Mouse (Mus musculus): ENCODE results near the gene 2310030G06Rik. TPM values are rescaled to one million over a fixed set of nuclear protein-coding genes. Genes with fewer than 3 reads are reported as not detected.

Gene 2310030G06Rik
- total RNA-seq, 2 experiments from 2014 or later, result 2.1 to 2.8 TPM

DNA sequence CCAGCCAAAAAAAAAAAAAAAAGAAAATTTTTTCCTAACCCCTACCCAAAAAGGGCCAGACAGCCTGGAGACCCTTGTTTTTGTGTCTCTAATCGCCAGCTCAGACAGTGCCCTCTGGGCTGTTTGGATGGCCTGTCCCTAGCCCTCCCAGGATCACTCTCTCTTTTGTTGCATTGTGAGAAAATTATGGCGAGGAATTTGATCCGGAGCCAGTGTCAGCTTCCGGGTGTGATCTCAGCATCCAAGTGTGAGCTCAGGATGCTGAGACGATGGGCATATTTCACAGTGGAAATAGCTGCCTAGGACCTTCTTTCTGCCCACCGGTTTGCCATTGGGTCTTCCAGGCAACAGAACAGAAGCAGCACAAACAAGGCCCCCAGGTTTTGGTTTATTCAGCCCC lies 4.4 kb upstream of the 2310030G06Rik start:
- no peak for DNase-seq (ENCODE audit: low spot score in 2 of 2)
- intact Hi-C loops (cut with DNase I), result no loop called here

- DNase-seq (ENCODE audit: low spot score in 2 of 2), result no peak
- intact Hi-C loops (cut with DNase I), result no loop called here
Observed at GRCm38 (mm10) chr9:50745806-50746205, 530 bp downstream of the 2310030G06Rik start.

DNA sequence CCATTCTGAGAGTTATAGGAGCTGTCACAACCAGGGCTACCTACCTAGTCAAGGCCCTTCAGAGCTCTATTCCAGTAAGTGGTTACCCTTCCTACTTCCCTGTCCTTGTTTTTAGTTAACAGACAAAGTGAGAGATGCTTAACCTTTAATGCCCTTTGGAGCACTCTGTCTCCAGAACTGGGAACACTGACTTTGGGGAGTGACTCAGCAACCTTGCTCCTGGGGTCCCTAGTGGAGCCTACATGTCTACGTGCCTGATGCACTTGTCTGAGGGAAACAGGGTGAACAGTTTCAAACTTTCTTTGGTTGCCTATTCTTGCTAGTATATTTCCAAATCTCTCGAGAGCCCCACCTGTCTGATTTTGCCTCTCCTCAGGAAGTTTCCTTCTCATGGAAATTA lies 3.6 kb downstream of the 2310030G06Rik start:
- no peak for DNase-seq (ENCODE audit: low spot score in 2 of 2)
- intact Hi-C loops (cut with DNase I), result no loop called here

GRCm38 (mm10) chr9:50742261-50742660 lies 4.1 kb downstream of the 2310030G06Rik start:
- intact Hi-C loops (cut with DNase I), result no loop called here

GRCm38 (mm10) chr9:50740867-50741784 lies 5.2 kb downstream of the 2310030G06Rik start:
- intact Hi-C loops (cut with DNase I), result no loop called here
- DNase-seq (ENCODE audit: low spot score in 2 of 2), result peak in 1 of 2 experiments; percentile 80

More at GRCm38 (mm10) chr9:50742261-50742660, 4.1 kb downstream of the 2310030G06Rik start:
- peak in 1 of 2 experiments; percentile 51 for DNase-seq (ENCODE audit: low spot score in 2 of 2)

GRCm38 (mm10) chr9:50738914-50739870 lies 7.1 kb downstream of the 2310030G06Rik start, which contains the start of gene Dixdc1:
Dixdc1 (minus strand) TSS chr9:50739517.
- peak; percentile 87 to 90 for DNase-seq (ENCODE audit: low spot score in 2 of 2)
- intact Hi-C loops (cut with DNase I), result loop anchor here (1.0 kb wide), 1 partner anchor 29 kb away; the partner anchor contains the start of gene Fdxacb1

GRCm38 (mm10) chr9:50734989-50735388 lies 11.3 kb downstream of the 2310030G06Rik start:
- peak; percentile 51 to 57 for DNase-seq (ENCODE audit: low spot score in 2 of 2)
- intact Hi-C loops (cut with DNase I), result loop anchor here (2.0 kb wide), 2 partner anchors 26 to 76 kb away; partner anchors contain the start of gene Dlat

DNA sequence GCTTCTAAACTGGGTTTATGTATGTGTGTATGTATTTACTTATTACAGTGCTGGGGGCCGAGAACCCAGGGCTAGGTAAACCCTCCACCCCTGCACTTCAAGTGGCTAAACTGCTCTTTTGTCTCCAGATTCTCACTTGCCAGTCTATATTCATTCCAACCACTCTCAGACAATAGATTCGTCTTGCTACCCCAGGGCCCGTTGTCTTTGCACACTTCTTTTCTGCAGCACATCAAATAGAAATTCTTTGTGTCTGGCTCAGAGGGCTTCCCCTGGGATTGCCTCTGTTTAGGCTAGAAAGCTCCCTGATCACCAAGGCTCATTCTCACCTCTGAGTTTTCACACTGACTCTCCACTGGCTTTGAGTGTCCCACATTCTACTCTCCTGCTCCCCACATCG lies 13.8 kb downstream of the 2310030G06Rik start:
- intact Hi-C loops (cut with DNase I), result no loop called here
- no peak for DNase-seq (ENCODE audit: low spot score in 2 of 2)

DNA sequence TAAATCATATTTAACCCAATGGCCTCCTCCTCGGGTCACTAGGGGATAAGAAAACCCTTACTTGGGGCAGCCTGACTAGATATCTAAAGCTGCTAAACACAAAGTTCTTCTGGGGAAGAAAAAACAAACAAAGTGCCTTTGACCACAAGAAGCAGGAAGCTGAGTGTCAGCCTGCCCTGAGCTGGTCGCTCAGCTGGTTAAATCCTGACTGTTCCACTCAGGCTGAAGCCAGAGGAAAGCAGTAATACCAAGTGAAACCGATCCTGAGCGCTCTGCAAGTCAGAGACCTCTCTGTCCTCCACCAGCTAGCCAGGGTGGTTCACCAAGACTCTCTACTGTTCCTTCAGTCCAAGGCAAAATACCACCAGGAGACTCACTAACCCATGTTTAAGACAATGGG lies 16.7 kb downstream of the 2310030G06Rik start:
- intact Hi-C loops (cut with DNase I), result loop anchor here (5.0 kb wide), 1 partner anchor 38 kb away; the partner anchor contains the start of gene Fdxacb1
- DNase-seq (ENCODE audit: low spot score in 2 of 2), result no peak

- intact Hi-C loops (cut with DNase I), result loop anchor here (5.0 kb wide), 1 partner anchor 39 kb away; the partner anchor contains the start of gene Fdxacb1
- DNase-seq (ENCODE audit: low spot score in 2 of 2), result peak; percentile 90 to 92
Observed at GRCm38 (mm10) chr9:50727925-50728651, 18.2 kb downstream of the 2310030G06Rik start.

- intact Hi-C loops (cut with DNase I), result loop anchor here (5.0 kb wide), 1 partner anchor 40 kb away; the partner anchor contains the start of gene Fdxacb1
- peak; percentile 73 to 89 for DNase-seq (ENCODE audit: low spot score in 2 of 2)
Observed at GRCm38 (mm10) chr9:50727171-50727924, 19.0 kb downstream of the 2310030G06Rik start.

DNA sequence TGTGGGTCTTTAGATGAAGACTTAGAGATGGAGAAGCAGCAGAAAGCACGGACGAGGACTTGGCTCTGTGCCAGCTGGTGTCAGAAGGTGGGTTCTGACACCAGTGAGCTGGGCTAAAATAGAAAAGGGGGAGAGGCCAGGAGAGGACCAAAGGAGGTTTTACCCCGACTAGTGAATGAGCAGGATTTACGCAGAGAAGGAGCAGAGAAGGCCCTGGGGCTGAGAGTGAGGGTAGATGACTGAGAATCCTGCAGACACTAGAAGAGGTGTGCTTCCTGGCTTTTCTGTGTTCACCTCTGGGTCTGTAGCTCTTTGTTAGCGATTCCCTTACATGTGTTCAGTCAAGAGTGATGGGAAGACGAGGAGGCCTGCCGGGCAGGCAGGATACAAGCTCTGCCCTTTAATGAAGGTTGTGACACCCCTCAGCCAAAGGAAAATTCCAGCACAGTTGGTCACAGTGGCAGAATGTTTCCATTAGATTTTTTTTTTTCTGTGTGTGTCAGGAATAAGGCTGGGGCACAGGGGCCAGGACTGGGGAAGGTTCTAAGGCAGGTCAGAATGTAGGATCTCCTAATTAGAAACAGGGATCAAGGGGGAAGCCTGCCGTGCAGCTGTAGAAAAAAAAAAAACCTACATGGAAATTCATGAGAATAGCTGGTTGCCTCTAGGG lies 20.3 kb downstream of the 2310030G06Rik start:
- intact Hi-C loops (cut with DNase I), result loop anchor here (5.0 kb wide), 1 partner anchor 41 kb away; the partner anchor contains the start of gene Fdxacb1
- DNase-seq (ENCODE audit: low spot score in 2 of 2), result no peak

GRCm38 (mm10) chr9:50724661-50725330 lies 21.5 kb downstream of the 2310030G06Rik start:
- intact Hi-C loops (cut with DNase I), result loop anchor here (5.0 kb wide), 1 partner anchor 43 kb away; the partner anchor contains the start of gene Fdxacb1
- DNase-seq (ENCODE audit: low spot score in 2 of 2), result no peak

DNA sequence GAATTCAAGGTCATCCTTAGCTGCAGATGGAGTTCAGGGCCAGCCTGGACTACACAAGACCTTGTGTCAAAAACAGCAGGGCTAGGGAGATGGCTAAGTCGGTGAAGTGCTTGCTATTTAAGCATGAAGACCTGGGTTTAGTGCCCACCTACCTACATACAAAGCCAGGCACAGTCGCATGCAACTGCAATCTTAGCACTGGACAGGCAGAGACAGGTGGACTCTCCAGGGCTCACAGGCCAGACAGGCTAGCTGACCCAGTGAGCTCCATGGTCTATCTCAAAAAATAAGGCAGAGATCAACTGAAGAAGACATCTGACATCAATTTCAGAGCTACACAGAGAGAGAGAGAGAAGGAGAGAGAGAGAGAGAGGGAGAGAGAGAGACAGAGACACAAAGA lies 22.2 kb downstream of the 2310030G06Rik start:
- no peak for DNase-seq (ENCODE audit: low spot score in 2 of 2)
- intact Hi-C loops (cut with DNase I), result no loop called here

DNA sequence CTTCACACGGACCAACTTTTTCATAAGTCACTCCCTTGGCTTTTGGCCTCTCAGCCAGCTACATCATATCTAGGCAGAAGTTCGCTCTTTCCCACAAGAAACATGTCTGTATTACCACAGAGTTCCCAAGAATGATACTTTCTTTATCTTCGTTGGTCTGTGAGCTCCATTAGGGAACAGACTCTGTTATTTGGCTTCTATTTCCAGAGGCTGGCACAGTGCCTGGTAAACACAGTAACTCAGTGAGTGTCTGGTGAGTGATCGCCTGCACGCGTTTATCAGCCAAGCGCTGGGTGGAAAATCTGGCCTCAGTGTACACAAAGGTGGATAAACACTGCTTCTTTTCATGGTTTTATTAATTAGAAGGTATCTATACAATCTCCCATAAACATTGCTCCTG lies 22.9 kb downstream of the 2310030G06Rik start:
- peak; percentile 49 to 56 for DNase-seq (ENCODE audit: low spot score in 2 of 2)
- intact Hi-C loops (cut with DNase I), result no loop called here

- intact Hi-C loops (cut with DNase I), result no loop called here
- no peak for DNase-seq (ENCODE audit: low spot score in 2 of 2)
Observed at GRCm38 (mm10) chr9:50722451-50722911, 23.9 kb downstream of the 2310030G06Rik start.

GRCm38 (mm10) chr9:50721061-50721460 lies 25.3 kb downstream of the 2310030G06Rik start:
- DNase-seq (ENCODE audit: low spot score in 2 of 2), result no peak

More at GRCm38 (mm10) chr9:50721061-50721460, 25.3 kb downstream of the 2310030G06Rik start:
- intact Hi-C loops (cut with DNase I), result no loop called here

Measured in left cerebral cortex, postnatal 25 days (tissue).